Mouse (Mus musculus): ENCODE data around the gene Brk1. TPM values are rescaled to one million over a fixed set of nuclear protein-coding genes. Genes with fewer than 3 reads are reported as not detected.

The Brk1 gene
- 91.9 TPM for total RNA-seq (2023)

GRCm38 (mm10) chr6:113604432-113605223, at the start of gene Brk1:
Gene Brk1, plus strand, starts transcription at chr6:113604772.

GRCm38 (mm10) chr6:113600543-113601139, 3.9 kb upstream of the Brk1 start, which contains the start of gene Fancd2os:
Gene Fancd2os, minus strand, starts transcription at chr6:113600715.

GRCm38 (mm10) chr6:113623941-113624751, 19.6 kb downstream of the Brk1 start, which contains the start of gene Vhl:
Gene Vhl, plus strand, starts transcription at chr6:113623959.

GRCm38 (mm10) chr6:113638302-113639040, 33.9 kb downstream of the Brk1 start, which contains the start of gene Irak2:
Gene Irak2, plus strand, starts transcription at chr6:113638467.

Other genes starting within 250 kb of the Brk1 start
- 29.1 TPM for gene Tada3, start 226.9 kb upstream of the Brk1 start, total RNA-seq (2023)
- 232 TPM for gene Arpc4, start 226.7 kb upstream of the Brk1 start, total RNA-seq (2023)
- gene Ttll3, start 215.5 kb upstream of the Brk1 start, total RNA-seq (2023), result 58.3 TPM
- gene Rpusd3, start 185.4 kb upstream of the Brk1 start, total RNA-seq (2023), result 10.6 TPM
- not detected for gene Cidec, start 169.0 kb upstream of the Brk1 start, total RNA-seq (2023)
- gene Jagn1, start 162.2 kb upstream of the Brk1 start, total RNA-seq (2023), result 18.3 TPM
- gene Il17re, start 146.3 kb upstream of the Brk1 start, total RNA-seq (2023), result 0.71 TPM
- 0.35 TPM for gene Il17rc, start 133.3 kb upstream of the Brk1 start, total RNA-seq (2023)
- gene Creld1, start 121.5 kb upstream of the Brk1 start, total RNA-seq (2023), result 10.8 TPM
- gene Prrt3, start 102.8 kb upstream of the Brk1 start, total RNA-seq (2023), result 0.35 TPM
- 65.7 TPM for gene Emc3, start 73.1 kb upstream of the Brk1 start, total RNA-seq (2023)
- gene Fancd2, start 73.1 kb upstream of the Brk1 start, total RNA-seq (2023), result 0.80 TPM
- not detected for gene Fancd2os, start 4.1 kb upstream of the Brk1 start, total RNA-seq (2023)
- gene Vhl, start 19.2 kb downstream of the Brk1 start, total RNA-seq (2023), result 19.3 TPM
- gene Irak2, start 33.7 kb downstream of the Brk1 start, total RNA-seq (2023), result 57.6 TPM
- gene Tatdn2, start 92.3 kb downstream of the Brk1 start, total RNA-seq (2023), result 244 TPM
- gene Ghrl, start 115.1 kb downstream of the Brk1 start, total RNA-seq (2023), result 1.2 TPM
- 88.8 TPM for gene Sec13, start 136.0 kb downstream of the Brk1 start, total RNA-seq (2023)

Measured in CD4-positive naive resting alpha-beta T cell, adult 57 days (primary cell).